Mouse (Mus musculus) limb, embryonic 13.5 days (tissue): ENCODE data around the gene Atp9a. TPM values are rescaled to one million over a fixed set of nuclear protein-coding genes. Genes with fewer than 3 reads are reported as not detected.

Experiments
- ATAC-seq: fragments of 200-750 bp; cut with Nextera tagmentation; 2 replicates; pipeline ENCODE4 v1.8.0; 2017; ENCODE audit warnings: low read depth, moderate number of reproducible peaks, moderate TSS enrichment; ENCODE audit not compliant: low FRiP score
- H3K27ac ChIP-seq: fragments of 300-500 bp; sonication (generic); 2 replicates; pipeline ENCODE4 v1.5.1; 2015; ENCODE audit warnings: inconsistent platforms, mild to moderate bottlenecking, moderate library complexity
- H3K27me3 ChIP-seq: fragments of 300-500 bp; sonication (generic); 2 replicates; pipeline ENCODE4 v1.6.1; 2015; ENCODE audit warnings: mild to moderate bottlenecking, inconsistent platforms
- H3K36me3 ChIP-seq: fragments of 300-500 bp; sonication (generic); 2 replicates; pipeline ENCODE4 v1.6.1; 2015; ENCODE audit warnings: inconsistent platforms, mild to moderate bottlenecking, moderate library complexity
- H3K4me1 ChIP-seq: fragments of 300-500 bp; sonication (generic); 2 replicates; pipeline ENCODE4 v1.6.1; 2015; ENCODE audit warnings: inconsistent platforms
- H3K4me2 ChIP-seq: fragments of 300-500 bp; sonication (generic); replicated peaks from 2 replicates; pipeline ENCODE4 v1.6.1; 2015; ENCODE audit warnings: inconsistent platforms, mild to moderate bottlenecking, moderate library complexity
- H3K4me3 ChIP-seq: fragments of 300-500 bp; sonication (generic); 2 replicates; pipeline ENCODE4 v1.5.1; 2015; ENCODE audit warnings: moderate library complexity, mild to moderate bottlenecking, inconsistent platforms
- H3K9ac ChIP-seq: fragments of 300-500 bp; sonication (generic); 2 replicates; pipeline ENCODE4 v1.6.1; 2015; ENCODE audit warnings: mild to moderate bottlenecking, inconsistent platforms
- H3K9me3 ChIP-seq: fragments of 300-500 bp; sonication (generic); 2 replicates; pipeline ENCODE4 v1.6.1; 2016; ENCODE audit warnings: inconsistent platforms
- WGBS: fragments of 180-500 bp; shearing (Covaris S2); methylation state at CpG from one replicate; pipeline ENCODE4 v1.1.7; 2015; 5-methylcytosine and 5-hydroxymethylcytosine counted together
- microRNA-seq: library from miRNA; unstranded; fragments of <30 nt; microRNA quantifications from one replicate; pipeline ENCODE4, GENCODE M21; 2016
- polyA plus RNA-seq: library from polyadenylated mRNA; unstranded; fragments of >200 nt; fragmentation: Nextera tagmentation; extraction: Ambion mirVana; gene quantifications from 2 replicates; pipeline ENCODE4 v1.2.1, GENCODE M21; 2015

Gene Atp9a
- polyA plus RNA-seq, 1 experiment from 2014 or later: 22.6 TPM

DNA sequence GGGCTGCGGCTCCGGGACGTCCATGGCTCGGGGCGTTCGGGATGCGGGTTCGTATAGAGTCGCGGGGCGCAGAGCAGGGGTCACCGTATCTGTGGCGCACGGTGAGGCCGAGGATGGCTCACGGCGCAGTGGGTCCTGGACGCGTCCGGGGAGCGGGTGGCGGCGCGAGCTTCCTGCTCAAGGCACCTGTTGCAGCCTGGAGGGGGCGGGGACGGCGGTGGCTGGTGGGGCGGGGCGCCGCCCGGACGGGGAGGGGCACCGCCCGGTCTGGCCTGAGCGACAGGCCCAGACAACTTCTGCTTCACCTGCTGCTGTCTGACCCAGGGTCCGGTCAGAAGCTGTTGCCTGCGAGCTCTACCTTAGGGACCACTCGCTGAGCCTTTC, 152.0 kb downstream of the Atp9a start:
- H3K4me2 ChIP-seq: peak overlapping the region; percentile 75
- H3K27me3 ChIP-seq: peaks cover 48% of the 10 kb centered on the region
- no peak overlapping the region for H3K27ac ChIP-seq
- no peaks in the 10 kb centered on the region for H3K36me3 ChIP-seq
- no peaks in the 10 kb centered on the region for H3K9me3 ChIP-seq
- H3K4me3 ChIP-seq: peak overlapping the region; percentile 44
- peak overlapping the region; percentile 46; the same call in 1 of the 2 replicates for H3K9ac ChIP-seq
- peak; percentile 26; the same call in 1 of the 2 replicates for ATAC-seq
- 1% methylated on average over 37 of the region's 38 CpGs for WGBS
- peaks cover 46% of the 10 kb centered on the region for H3K4me1 ChIP-seq

DNA sequence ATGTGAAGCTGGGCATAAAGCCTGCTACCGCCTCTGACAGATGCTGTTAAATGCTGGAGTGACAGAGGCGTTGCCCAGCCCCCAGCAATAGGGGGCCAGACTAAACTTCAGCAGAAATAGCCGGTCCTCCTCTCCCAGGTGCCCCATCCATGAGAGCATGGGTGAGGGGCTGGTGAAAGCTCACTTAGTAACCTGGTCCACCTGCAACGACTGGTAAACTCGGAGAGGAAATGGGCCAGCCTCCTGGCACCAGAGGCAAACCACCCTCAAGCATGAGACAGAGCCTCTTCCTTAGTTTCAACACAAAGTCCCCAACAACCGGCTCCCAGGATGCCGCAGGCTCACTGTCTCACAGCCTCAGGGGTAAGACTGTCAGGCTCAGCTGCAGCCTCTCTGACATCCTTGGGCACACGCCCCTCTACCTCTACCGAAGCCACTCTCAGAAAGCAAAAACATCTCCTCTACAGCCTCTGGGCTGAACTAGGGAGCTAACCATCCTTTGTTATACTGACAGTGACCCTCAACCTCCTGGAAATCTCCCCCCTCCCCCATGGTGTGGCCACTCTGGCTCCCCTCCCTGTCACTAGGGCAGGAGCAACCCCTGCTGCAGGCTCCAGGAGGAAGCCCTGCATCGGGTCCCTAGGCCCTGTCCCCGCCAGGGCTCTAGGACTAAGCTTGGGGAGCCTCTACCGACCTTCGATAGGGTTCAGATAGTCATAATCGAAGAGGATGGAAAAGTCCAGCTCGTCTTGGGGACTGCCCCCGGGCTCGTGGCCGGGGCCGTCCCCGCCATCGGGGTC, 152.6 kb downstream of the Atp9a start:
- WGBS: 7% methylated on average over 21 of the region's 21 CpGs
- ATAC-seq: peak; percentile 33; the same call in 1 of the 2 replicates

DNA sequence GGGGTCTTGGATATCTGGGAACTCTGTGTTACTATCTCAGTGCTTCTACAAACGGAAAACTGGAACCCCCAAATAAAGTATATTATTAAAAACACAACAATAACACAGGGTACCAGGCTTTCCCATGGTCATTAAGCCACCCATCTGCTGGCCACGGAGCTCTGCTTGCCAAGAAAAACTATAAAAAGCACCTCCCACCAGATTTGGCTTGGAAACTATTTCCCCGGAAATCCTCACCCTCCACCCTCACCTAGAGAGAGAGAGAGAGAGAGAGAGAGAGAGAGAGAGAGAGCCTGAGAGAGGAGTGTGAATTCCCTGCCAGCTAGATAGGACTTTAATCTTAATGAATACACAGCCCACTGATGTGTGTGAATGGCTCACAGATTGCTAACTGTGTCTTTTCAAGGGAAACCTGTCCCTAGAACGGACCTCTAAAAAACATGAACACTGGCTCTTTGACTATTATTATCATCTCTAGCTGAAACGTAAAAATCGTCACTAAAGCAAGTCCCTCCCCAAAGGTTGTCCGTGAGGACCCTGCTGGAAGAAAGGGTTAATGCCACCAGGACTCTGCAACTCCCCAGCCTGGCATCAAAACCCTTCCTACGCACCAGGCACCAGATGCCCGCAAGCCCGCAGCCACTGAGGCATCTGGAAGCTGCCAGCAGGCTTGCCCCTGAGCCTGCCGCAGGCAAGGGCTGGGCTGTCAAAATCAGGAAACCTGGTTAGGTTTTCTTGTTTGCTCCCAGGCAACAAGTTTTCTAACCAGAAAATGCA, 153.4 kb downstream of the Atp9a start:
- WGBS: 32% methylated on average over 11 of the region's 11 CpGs
- no peaks in the 10 kb centered on the region for H3K36me3 ChIP-seq
- no peak for ATAC-seq
- peak overlapping the region; percentile 75 for H3K4me2 ChIP-seq
- H3K4me3 ChIP-seq: peak overlapping the region; percentile 44; the same call in 1 of the 2 replicates
- H3K27me3 ChIP-seq: peaks cover 47% of the 10 kb centered on the region
- peaks cover 58% of the 10 kb centered on the region for H3K4me1 ChIP-seq
- no peak overlapping the region for H3K9ac ChIP-seq
- no peaks in the 10 kb centered on the region for H3K9me3 ChIP-seq
- no peak overlapping the region for H3K27ac ChIP-seq

More for the DNA sequence above, 152.6 kb downstream of the Atp9a start:
- Histone ChIP-seq H3K9me3 (no peaks in the 10 kb centered on the region), H3K27me3 (peaks cover 48% of the 10 kb centered on the region), H3K9ac (peak overlapping the region; percentile 46; the same call in 1 of the 2 replicates), H3K36me3 (no peaks in the 10 kb centered on the region), H3K4me1 (peaks cover 51% of the 10 kb centered on the region), H3K27ac (no peak overlapping the region), H3K4me3 (peak overlapping the region; percentile 44), H3K4me2 (peak overlapping the region; percentile 75)

DNA sequence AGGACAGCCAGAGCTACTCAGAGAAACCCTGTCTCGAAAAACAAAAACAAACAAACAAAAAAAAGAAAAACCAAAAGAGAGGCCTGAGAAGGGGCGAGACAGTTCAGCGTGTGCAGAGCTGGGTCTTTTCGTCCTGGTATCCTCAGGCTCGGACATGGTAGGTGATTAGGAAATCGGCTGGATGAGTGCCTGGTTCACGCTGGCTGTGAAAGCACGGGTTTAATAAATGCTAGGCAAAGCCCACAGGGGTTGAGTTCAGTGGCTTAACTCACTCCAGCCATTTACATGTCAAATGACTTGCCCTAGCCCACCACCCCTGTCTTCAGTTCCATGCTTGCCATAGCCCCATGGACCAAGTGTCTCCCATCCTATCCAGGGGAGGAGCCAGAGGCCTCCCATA, 155.1 kb downstream of the Atp9a start:
- Histone ChIP-seq H3K4me2 (no peak overlapping the region), H3K9me3 (no peaks in the 10 kb centered on the region), H3K36me3 (no peaks in the 10 kb centered on the region), H3K27me3 (peaks cover 38% of the 10 kb centered on the region), H3K9ac (0 out of 2 replicates have a peak overlapping the region, but pooled peaks have one; percentile 14), H3K4me1 (peaks cover 68% of the 10 kb centered on the region), H3K27ac (no peak overlapping the region; the same call in 1 of the 2 replicates), H3K4me3 (no peak overlapping the region)
- no peak for ATAC-seq
- WGBS: 69% methylated on average over 8 of the region's 8 CpGs

DNA sequence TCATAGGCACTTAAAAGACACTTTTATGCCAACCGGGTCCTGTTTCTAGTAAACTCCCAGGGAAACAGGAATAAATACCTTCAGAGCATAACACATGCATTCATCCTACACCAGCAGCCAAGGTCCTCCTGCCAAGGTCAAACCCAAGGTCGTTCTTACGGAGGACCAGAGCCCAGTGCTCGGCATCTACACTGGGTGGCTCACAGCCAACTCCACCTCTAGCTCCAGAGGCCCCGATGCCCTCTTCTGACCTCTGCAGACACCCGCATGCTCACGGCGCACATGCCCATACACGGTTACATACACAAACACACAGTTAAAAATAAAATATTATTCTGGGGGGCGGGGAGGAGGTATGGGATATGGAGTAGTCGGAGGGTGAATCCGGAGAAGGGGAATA, 155.7 kb downstream of the Atp9a start:
- H3K4me3 ChIP-seq: no peak overlapping the region
- H3K9me3 ChIP-seq: no peaks in the 10 kb centered on the region
- H3K36me3 ChIP-seq: no peaks in the 10 kb centered on the region
- WGBS: 85% methylated on average over 12 of the region's 12 CpGs
- ATAC-seq: no peak
- no peak overlapping the region for H3K9ac ChIP-seq
- peaks cover 74% of the 10 kb centered on the region for H3K4me1 ChIP-seq
- H3K27ac ChIP-seq: no peak overlapping the region
- H3K27me3 ChIP-seq: peaks cover 31% of the 10 kb centered on the region
- no peak overlapping the region for H3K4me2 ChIP-seq

DNA sequence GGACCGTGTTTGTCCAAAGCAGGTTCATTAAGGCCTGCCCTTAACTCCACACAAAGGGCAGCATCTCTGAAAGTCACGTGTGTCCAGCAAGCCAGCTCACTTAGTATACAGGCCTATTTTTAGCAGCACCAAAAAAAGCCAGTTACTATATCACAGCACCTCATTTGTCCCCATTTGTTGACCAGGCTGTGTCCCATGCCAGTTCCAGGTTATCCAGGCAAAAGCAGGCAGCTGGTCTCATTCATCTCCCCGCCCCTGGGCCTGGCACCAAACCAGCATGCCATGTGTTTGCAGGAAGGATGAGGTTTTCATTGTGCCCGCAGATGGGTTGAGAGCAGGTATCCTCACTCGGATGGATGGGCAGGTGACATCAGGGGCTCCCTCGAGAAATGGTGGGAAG, 157.4 kb downstream of the Atp9a start:
- Histone ChIP-seq H3K27me3 (peaks cover 14% of the 10 kb centered on the region), H3K9ac (no peak overlapping the region), H3K27ac (no peak overlapping the region), H3K4me2 (no peak overlapping the region), H3K4me3 (no peak overlapping the region), H3K36me3 (no peaks in the 10 kb centered on the region), H3K9me3 (no peaks in the 10 kb centered on the region), H3K4me1 (peaks cover 81% of the 10 kb centered on the region)
- ATAC-seq: no peak
- 80% methylated on average over 6 of the region's 6 CpGs for WGBS

Small RNA genes within 50 kb of the gene (microRNA-seq; reads per million reads assigned to microRNA genes)
- gene Mir7004: not detected

Other genes with a start within 250 kb of the Atp9a start
- gene Nfatc2, start 140.8 kb downstream of the Atp9a start, polyA plus RNA-seq: 6.3 and 7.3 TPM in 2 replicates
- gene Sall4, start 25.5 kb upstream of the Atp9a start, polyA plus RNA-seq: 0.71 and 1.9 TPM in 2 replicates
- gene Zfp64, start 213.2 kb upstream of the Atp9a start, polyA plus RNA-seq: 52.3 and 53.4 TPM in 2 replicates